Mouse (Mus musculus) heart, embryonic 16.5 days (tissue): ENCODE measurements around the gene Cnnm3. TPM values are rescaled to one million over a fixed set of nuclear protein-coding genes. Genes with fewer than 3 reads are reported as not detected.
A peak's percentile ranks its signal among the peaks of the same experiment; 100 is the strongest.

Source experiments
- ATAC-seq: fragments of 200-750 bp; cut with Nextera tagmentation; replicated peaks from 2 replicates; pipeline ENCODE4 v1.8.0; 2017; ENCODE audit warnings: moderate number of reproducible peaks; ENCODE audit not compliant: insufficient read depth, low FRiP score; ENCODE audit errors: extremely low read depth
- H3K27ac ChIP-seq: fragments of 300-500 bp; sonication (generic); 2 replicates; pipeline ENCODE4 v1.5.1; 2014; ENCODE audit warnings: mild to moderate bottlenecking, low read length, control low read depth, moderate library complexity
- H3K27me3 ChIP-seq: fragments of 300-500 bp; sonication (generic); 2 replicates; pipeline ENCODE4 v1.6.1; 2014; ENCODE audit warnings: low read length, mixed read lengths; ENCODE audit not compliant: control insufficient read depth, insufficient read depth
- H3K36me3 ChIP-seq: fragments of 300-500 bp; sonication (generic); 2 replicates; pipeline ENCODE4 v1.6.1; 2014; ENCODE audit not compliant: control insufficient read depth, insufficient read depth
- H3K4me1 ChIP-seq: fragments of 300-500 bp; sonication (generic); 2 replicates; pipeline ENCODE4 v1.6.1; 2014; ENCODE audit warnings: low read length, mixed read lengths; ENCODE audit not compliant: control insufficient read depth, insufficient read depth
- H3K4me2 ChIP-seq: fragments of 300-500 bp; sonication (generic); 2 replicates; pipeline ENCODE4 v1.6.1; 2014; ENCODE audit warnings: low read depth, mild to moderate bottlenecking, control low read depth, low read length
- H3K4me3 ChIP-seq: fragments of 300-500 bp; sonication (generic); 2 replicates; pipeline ENCODE4 v1.5.1; 2014; ENCODE audit warnings: mild to moderate bottlenecking, control low read depth, low read length
- H3K9ac ChIP-seq: fragments of 300-500 bp; sonication (generic); 2 replicates; pipeline ENCODE4 v1.6.1; 2014; ENCODE audit warnings: low read length, control low read depth
- H3K9me3 ChIP-seq: fragments of 300-500 bp; sonication (generic); replicated peaks from 2 replicates; pipeline ENCODE4 v1.6.1; 2016; ENCODE audit warnings: low read length; ENCODE audit not compliant: control insufficient read depth
- WGBS: fragments of 180-500 bp; shearing (Covaris S2); extraction: QIAGEN DNeasy Blood & Tissue Kit; methylation state at CpG from one replicate; pipeline ENCODE4 v1.1.7; 2014; 5-methylcytosine and 5-hydroxymethylcytosine counted together
- polyA plus RNA-seq: library from polyadenylated mRNA; unstranded; fragments of >200 nt; fragmentation: Nextera tagmentation; extraction: Ambion mirVana; gene quantifications from 2 replicates; pipeline ENCODE4 v1.2.1, GENCODE M21; 2015

The Cnnm3 gene
- polyA plus RNA-seq, 1 experiment from 2014 or later, result 1.8 TPM

- H3K36me3 ChIP-seq, result no peaks in the 10 kb centered on the region
- peaks cover 45% of the 10 kb centered on the region for H3K4me1 ChIP-seq
- 57% methylated on average over 8 of the region's 8 CpGs for whole genome bisulfite sequencing
- ATAC-seq, result no peak
- H3K27me3 ChIP-seq, result no peaks in the 10 kb centered on the region
- no peaks in the 10 kb centered on the region for H3K9me3 ChIP-seq
- H3K4me2 ChIP-seq, result peak overlapping the region; percentile 37
- peak overlapping the region; percentile 33 for H3K9ac ChIP-seq
- no peak overlapping the region for H3K27ac ChIP-seq
- H3K4me3 ChIP-seq, result 0 out of 2 replicates have a peak overlapping the region, but pooled peaks have one; percentile 0
Measured at GRCm38 (mm10) chr1:36475480-36476110, 36.1 kb upstream of the Cnnm3 start.

GRCm38 (mm10) chr1:36476426-36476825 is 35.2 kb upstream of the Cnnm3 start:
- H3K27me3 ChIP-seq, result no peaks in the 10 kb centered on the region
- H3K4me3 ChIP-seq, result no peak overlapping the region
- no peaks in the 10 kb centered on the region for H3K36me3 ChIP-seq
- ATAC-seq, result no peak
- no peaks in the 10 kb centered on the region for H3K9me3 ChIP-seq
- H3K9ac ChIP-seq, result no peak overlapping the region
- H3K4me1 ChIP-seq, result peaks cover 42% of the 10 kb centered on the region
- no peak overlapping the region for H3K4me2 ChIP-seq
- WGBS, result 80% methylated on average over 7 of the region's 7 CpGs
- no peak overlapping the region for H3K27ac ChIP-seq

GRCm38 (mm10) chr1:36478343-36478795 is 33.3 kb upstream of the Cnnm3 start:
- no peaks in the 10 kb centered on the region for H3K27me3 ChIP-seq
- H3K9ac ChIP-seq, result no peak overlapping the region
- WGBS, result 47% methylated on average over 2 of the region's 2 CpGs
- H3K27ac ChIP-seq, result no peak overlapping the region
- no peaks in the 10 kb centered on the region for H3K9me3 ChIP-seq
- H3K36me3 ChIP-seq, result no peaks in the 10 kb centered on the region
- H3K4me3 ChIP-seq, result no peak overlapping the region
- ATAC-seq, result no peak
- H3K4me1 ChIP-seq, result peaks cover 28% of the 10 kb centered on the region
- H3K4me2 ChIP-seq, result no peak overlapping the region

- Histone ChIP-seq H3K27me3 (no peaks in the 10 kb centered on the region), H3K36me3 (no peaks in the 10 kb centered on the region), H3K4me2 (no peak overlapping the region), H3K4me1 (peaks cover 15% of the 10 kb centered on the region), H3K4me3 (no peak overlapping the region), H3K9ac (no peak overlapping the region), H3K27ac (no peak overlapping the region), H3K9me3 (no peaks in the 10 kb centered on the region)
- ATAC-seq, result no peak
- WGBS, result 79% methylated on average over 12 of the region's 12 CpGs
Measured at GRCm38 (mm10) chr1:36479903-36480899, 31.5 kb upstream of the Cnnm3 start.

DNA sequence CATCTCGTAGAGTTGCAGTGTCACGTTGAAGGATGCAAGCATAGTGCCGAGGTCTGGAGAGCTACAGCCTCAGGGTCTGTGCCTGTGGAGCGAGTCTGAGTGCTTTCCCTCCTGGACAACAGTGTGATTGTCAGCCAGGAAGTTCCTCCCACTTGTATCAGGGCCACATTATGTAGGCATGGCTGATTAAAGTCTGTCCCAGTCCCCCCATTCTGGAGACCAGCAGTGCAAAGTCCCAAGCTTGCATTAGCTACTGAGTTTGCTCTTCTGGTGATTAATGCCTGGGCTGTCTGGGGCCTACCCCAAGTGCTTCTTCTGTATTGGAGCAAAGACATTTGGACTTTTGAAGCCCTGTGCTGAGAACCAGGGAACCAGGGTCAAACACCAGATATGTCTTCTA is 27.8 kb upstream of the Cnnm3 start:
- Histone ChIP-seq H3K4me1 (no peaks in the 10 kb centered on the region), H3K4me3 (no peak overlapping the region), H3K36me3 (no peaks in the 10 kb centered on the region), H3K27ac (no peak overlapping the region), H3K27me3 (no peaks in the 10 kb centered on the region), H3K9ac (no peak overlapping the region), H3K4me2 (no peak overlapping the region), H3K9me3 (no peaks in the 10 kb centered on the region)
- no peak for ATAC-seq
- 64% methylated on average over 4 of the region's 4 CpGs for WGBS

DNA sequence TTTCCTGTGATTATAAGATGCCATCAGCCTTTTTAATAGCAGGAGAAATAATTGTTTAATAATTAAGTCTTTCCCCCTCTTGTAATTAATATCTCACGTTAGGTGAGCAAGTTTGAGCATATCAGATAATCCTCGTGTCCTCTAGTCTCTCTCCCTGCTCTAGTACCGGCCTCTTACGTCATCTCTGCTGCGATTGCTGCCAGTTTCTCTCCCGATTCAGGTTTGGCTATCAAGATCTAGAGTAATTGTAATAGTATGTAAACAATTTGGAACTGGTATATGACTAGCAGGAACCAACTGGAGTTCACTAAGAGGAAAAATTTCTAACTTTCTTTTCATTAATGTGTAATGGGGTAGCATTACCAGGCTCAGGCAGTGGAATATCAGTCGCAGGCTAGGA is 26.6 kb upstream of the Cnnm3 start:
- H3K4me2 ChIP-seq, result no peak overlapping the region
- H3K36me3 ChIP-seq, result no peaks in the 10 kb centered on the region
- no peak for ATAC-seq
- no peaks in the 10 kb centered on the region for H3K9me3 ChIP-seq
- no peak overlapping the region for H3K27ac ChIP-seq
- H3K27me3 ChIP-seq, result no peaks in the 10 kb centered on the region
- H3K4me1 ChIP-seq, result no peaks in the 10 kb centered on the region
- no peak overlapping the region for H3K4me3 ChIP-seq
- 61% methylated on average over 7 of the region's 7 CpGs for WGBS
- no peak overlapping the region for H3K9ac ChIP-seq

GRCm38 (mm10) chr1:36487111-36487510 is 24.6 kb upstream of the Cnnm3 start:
- no peaks in the 10 kb centered on the region for H3K9me3 ChIP-seq
- H3K27me3 ChIP-seq, result no peaks in the 10 kb centered on the region

DNA sequence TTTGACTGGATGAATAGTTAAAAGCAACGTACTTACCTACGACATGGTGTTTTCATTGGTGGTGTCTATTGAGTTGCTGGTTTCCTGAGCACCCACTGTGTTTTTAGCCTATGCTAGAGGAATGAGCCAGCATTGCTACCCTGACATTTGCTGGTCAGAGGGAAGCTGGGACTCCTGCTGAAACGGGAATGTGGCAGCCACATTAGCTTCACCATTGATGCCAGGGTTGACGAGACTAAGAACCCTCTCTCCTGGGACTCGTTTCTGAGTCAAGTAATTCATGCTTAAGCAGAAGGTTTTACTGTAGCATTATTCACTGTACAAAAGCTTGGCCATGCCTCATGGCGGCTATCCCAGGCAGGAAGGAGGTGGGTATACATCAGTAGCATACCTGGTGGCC is 22.0 kb upstream of the Cnnm3 start:
- H3K9ac ChIP-seq, result no peak overlapping the region
- H3K27me3 ChIP-seq, result no peaks in the 10 kb centered on the region
- 79% methylated on average over 6 of the region's 6 CpGs for WGBS
- ATAC-seq, result no peak
- no peak overlapping the region for H3K27ac ChIP-seq
- no peak overlapping the region for H3K4me2 ChIP-seq
- no peaks in the 10 kb centered on the region for H3K36me3 ChIP-seq
- H3K4me1 ChIP-seq, result peaks cover 8% of the 10 kb centered on the region
- no peaks in the 10 kb centered on the region for H3K9me3 ChIP-seq
- no peak overlapping the region for H3K4me3 ChIP-seq

More at GRCm38 (mm10) chr1:36487111-36487510, 24.6 kb upstream of the Cnnm3 start:
- 91% methylated on average over 9 of the region's 9 CpGs for WGBS
- Histone ChIP-seq H3K4me1 (peaks cover 2% of the 10 kb centered on the region), H3K36me3 (no peaks in the 10 kb centered on the region), H3K9ac (no peak overlapping the region), H3K4me3 (no peak overlapping the region), H3K4me2 (no peak overlapping the region), H3K27ac (no peak overlapping the region)
- no peak for ATAC-seq
